In the genomic region with DNA sequence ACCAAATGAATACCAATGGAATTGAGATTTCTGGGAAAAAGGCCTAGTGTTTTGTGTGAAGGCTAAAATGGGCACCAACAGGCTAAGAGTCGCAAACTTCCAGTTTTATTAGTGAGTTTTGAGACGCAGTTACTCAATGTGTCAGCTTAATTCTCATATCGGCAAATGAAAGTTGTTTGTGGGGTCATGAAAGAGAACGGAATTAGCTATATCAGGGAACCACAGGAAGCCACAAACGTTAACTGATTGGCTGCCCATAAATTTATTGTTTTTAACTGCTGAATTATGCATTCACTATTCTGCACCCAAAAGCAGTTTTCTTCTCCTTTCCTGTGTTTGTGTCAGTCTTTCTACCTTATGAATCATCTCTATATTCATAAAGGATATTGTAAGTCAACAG, we compare ENCODE assay signal across 27 mouse cellular contexts.
"Had no signal": no experiment of that assay in that cellular context is flagged by ENCODE, and none has a peak within 500 bp of the region (broad histone marks: within the 10 kb centered on the region; RNA-seq: fewer than 3 reads in every experiment).

No protein-coding gene starts in this region.

- H3K9me3 ChIP-seq: heart, embryonic 13.5 days; heart, embryonic 15.5 days; hindbrain, embryonic 10.5 days; hindbrain, embryonic 12.5 days; kidney, embryonic 15.5 days; limb, embryonic 13.5 days; limb, embryonic 15.5 days; liver, embryonic 12.5 days had no signal

- H3K27ac ChIP-seq: heart, adult 2 months; heart, embryonic 13.5 days; heart, embryonic 15.5 days; hindbrain, embryonic 10.5 days; hindbrain, embryonic 12.5 days; hindbrain, embryonic 14.5 days; hindbrain, postnatal 0 days; kidney, embryonic 15.5 days; kidney, postnatal 0 days; layer of hippocampus, adult 2 months; limb, embryonic 13.5 days; limb, embryonic 15.5 days; liver, embryonic 12.5 days; liver, embryonic 14.5 days had no signal

- H3K36me3 ChIP-seq: heart, embryonic 13.5 days; heart, embryonic 15.5 days; hindbrain, embryonic 10.5 days; hindbrain, embryonic 12.5 days; kidney, embryonic 15.5 days; limb, embryonic 13.5 days; limb, embryonic 15.5 days; liver, embryonic 12.5 days had no signal

- H3K27me3 ChIP-seq: heart, embryonic 13.5 days; heart, embryonic 15.5 days; hindbrain, embryonic 12.5 days; kidney, embryonic 15.5 days; limb, embryonic 13.5 days; limb, embryonic 15.5 days; liver, embryonic 12.5 days had no signal

- H3K4me1 ChIP-seq: heart, embryonic 13.5 days; heart, embryonic 15.5 days; hindbrain, embryonic 10.5 days; hindbrain, embryonic 12.5 days; kidney, embryonic 15.5 days; limb, embryonic 13.5 days; limb, embryonic 15.5 days; liver, embryonic 12.5 days had no signal

- H3K4me3 ChIP-seq: heart, adult 2 months; heart, embryonic 13.5 days; heart, embryonic 15.5 days; hindbrain, embryonic 10.5 days; hindbrain, embryonic 12.5 days; kidney, embryonic 15.5 days; layer of hippocampus, adult 2 months; limb, embryonic 13.5 days; limb, embryonic 15.5 days; liver, embryonic 12.5 days had no signal

- ATAC-seq: hindbrain, postnatal 0 days; intestine, embryonic 16.5 days; liver, embryonic 12.5 days had no signal

- H3K9ac ChIP-seq: heart, embryonic 13.5 days; heart, embryonic 15.5 days; hindbrain, embryonic 12.5 days; hindbrain, embryonic 14.5 days; kidney, embryonic 15.5 days; limb, embryonic 13.5 days; limb, embryonic 15.5 days; liver, embryonic 12.5 days; liver, embryonic 14.5 days had no signal

- DNase-seq: gastrocnemius, postnatal 14 days; gastrocnemius, postnatal 36 days; heart, adult 11 months; heart, adult 2 months; heart, postnatal 14 days; heart, postnatal 36 days; kidney, adult 11 months; kidney, adult 2 months; kidney, adult 9 months; kidney, postnatal 14 days; kidney, postnatal 4 days; left cerebral cortex, postnatal 4 days had no signal

- H3K4me2 ChIP-seq: heart, embryonic 11.5 days; heart, embryonic 13.5 days; heart, embryonic 15.5 days; hindbrain, embryonic 12.5 days; hindbrain, embryonic 14.5 days; kidney, embryonic 15.5 days; limb, embryonic 13.5 days; limb, embryonic 15.5 days; liver, embryonic 12.5 days had no signal
